Mouse (Mus musculus) embryonic facial prominence, embryonic 11.5 days (tissue): ENCODE measurements around the gene Ptpru. TPM values are rescaled to one million over a fixed set of nuclear protein-coding genes. Genes with fewer than 3 reads are reported as not detected.
A peak's percentile ranks its signal among the peaks of the same experiment; 100 is the strongest.

Source experiments
- ATAC-seq: fragments of 200-750 bp; cut with Nextera tagmentation; replicated peaks from 2 replicates; pipeline ENCODE4 v1.8.0; 2017; ENCODE audit warnings: low read depth; ENCODE audit not compliant: insufficient number of reproducible peaks, low FRiP score, low TSS enrichment
- DNase-seq: peaks from one replicate; pipeline ENCODE4 v3.0.0-alpha.2; 2015; ENCODE audit warnings: low spot score
- H3K27ac ChIP-seq: fragments of 300-500 bp; sonication (generic); replicated peaks from 2 replicates; pipeline ENCODE4 v1.5.1; 2014; ENCODE audit warnings: mild to moderate bottlenecking, low read depth, low read length, control low read depth
- H3K27me3 ChIP-seq: fragments of 300-500 bp; sonication (generic); 2 replicates; pipeline ENCODE4 v1.6.1; 2014; ENCODE audit warnings: mild to moderate bottlenecking, low read length, moderate library complexity, mixed read lengths; ENCODE audit not compliant: control insufficient read depth, insufficient read depth
- H3K36me3 ChIP-seq: fragments of 300-500 bp; sonication (generic); replicated peaks from 2 replicates; pipeline ENCODE4 v1.6.1; 2014; ENCODE audit warnings: low read depth, mild to moderate bottlenecking, low read length, moderate library complexity, mixed read lengths; ENCODE audit not compliant: control insufficient read depth, insufficient read depth
- H3K4me1 ChIP-seq: fragments of 300-500 bp; sonication (generic); 2 replicates; pipeline ENCODE4 v1.6.1; 2014; ENCODE audit warnings: low read length, mixed read lengths; ENCODE audit not compliant: control insufficient read depth, insufficient read depth
- H3K4me2 ChIP-seq: fragments of 300-500 bp; sonication (generic); 2 replicates; pipeline ENCODE4 v1.6.1; 2014; ENCODE audit warnings: low read depth, mild to moderate bottlenecking, control low read depth, low read length, moderate library complexity
- H3K4me3 ChIP-seq: fragments of 300-500 bp; sonication (generic); 2 replicates; pipeline ENCODE4 v1.5.1; 2014; ENCODE audit warnings: low read depth, low read length, control low read depth
- H3K9ac ChIP-seq: fragments of 300-500 bp; sonication (generic); replicated peaks from 2 replicates; pipeline ENCODE4 v1.6.1; 2014; ENCODE audit warnings: mild to moderate bottlenecking, control low read depth, low read length
- H3K9me3 ChIP-seq: fragments of 300-500 bp; sonication (generic); replicated peaks from 2 replicates; pipeline ENCODE4 v1.6.1; 2016; ENCODE audit warnings: mild to moderate bottlenecking, low read length, inconsistent platforms, mixed read lengths; ENCODE audit not compliant: control insufficient read depth
- WGBS: fragments of 180-500 bp; shearing (Covaris S2); extraction: QIAGEN DNeasy Blood & Tissue Kit; methylation state at CpG from one replicate; pipeline ENCODE4 v1.1.7; 2014; 5-methylcytosine and 5-hydroxymethylcytosine counted together
- polyA plus RNA-seq: library from polyadenylated mRNA; unstranded; fragments of >200 nt; fragmentation: Nextera tagmentation; extraction: Ambion mirVana; gene quantifications from 2 replicates; pipeline ENCODE4 v1.2.1, GENCODE M21; 2014

Ptpru gene
- polyA plus RNA-seq: 17.2 and 19.6 TPM in 2 replicates

DNA sequence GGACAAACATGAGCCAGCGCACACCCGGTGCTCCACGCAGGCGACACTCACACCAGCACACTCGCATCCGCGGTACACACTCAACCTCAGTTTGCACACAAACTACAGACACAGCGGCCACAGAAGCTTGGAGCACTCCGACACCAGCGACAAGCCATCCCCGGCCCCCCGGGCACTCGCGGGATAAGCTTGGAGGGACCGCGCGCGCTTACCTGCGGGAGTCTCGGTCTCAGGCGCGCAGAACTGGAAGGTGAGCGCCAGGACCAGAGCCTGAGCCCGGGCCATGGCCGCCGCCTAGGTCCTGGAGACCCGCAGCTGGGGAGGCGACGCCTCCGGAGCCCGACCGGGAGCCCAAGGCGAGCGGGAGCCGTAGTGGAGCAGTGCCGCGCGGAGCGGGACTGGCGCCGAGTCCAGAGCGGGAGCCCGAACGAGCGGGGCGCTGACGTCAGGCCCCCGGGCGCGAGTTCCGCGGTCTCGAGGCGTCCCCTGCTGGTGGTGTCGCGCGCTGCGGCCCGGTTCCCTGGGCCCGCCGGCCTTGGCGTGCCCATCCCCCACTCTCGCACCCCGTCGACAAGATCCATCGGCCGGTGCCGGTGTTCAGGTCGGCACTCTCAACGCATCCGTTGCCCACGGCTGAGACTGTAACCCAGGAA, at the start of gene Ptpru:
Ptpru (minus strand) TSS at position 417 of the 653 bp plus-strand sequence.
- Histone ChIP-seq H3K27ac (no peak within 1 kb of the TSS), H3K4me2 (peak within 1 kb of the TSS; percentile 99), H3K9ac (peak within 1 kb of the TSS; percentile 84), H3K36me3 (no peaks in the 10 kb centered on the region), H3K27me3 (peaks cover 3% of the 10 kb centered on the region; the same call in 1 of the 2 replicates), H3K4me1 (peaks cover 8% of the 10 kb centered on the region), H3K9me3 (no peaks in the 10 kb centered on the region), H3K4me3 (peak within 1 kb of the TSS; percentile 68)
- DNase-seq (peak; percentile 89), ATAC-seq (peak; percentile 63)
- WGBS: 0% methylated on average over 47 of the region's 72 CpGs

DNA sequence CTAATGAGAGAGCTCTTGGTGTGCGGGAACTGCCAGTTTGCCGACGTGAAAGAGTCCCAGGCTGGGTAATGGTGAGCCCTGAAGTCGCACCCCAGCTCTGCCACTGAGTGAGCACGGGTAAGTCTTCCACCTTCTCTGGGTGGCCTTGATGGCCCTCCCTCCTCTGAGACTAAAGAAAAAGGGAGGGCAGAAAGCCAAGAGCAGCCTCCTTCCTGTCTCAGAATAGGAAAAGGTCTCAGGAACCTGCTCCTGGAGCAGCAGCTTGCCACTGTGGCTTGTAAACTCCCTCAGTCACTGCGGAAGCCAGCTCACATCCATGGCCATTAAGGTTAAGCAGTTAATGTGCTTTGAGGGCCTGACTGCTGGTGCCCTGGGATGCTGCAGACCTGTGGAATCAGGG, 47.3 kb upstream of the Ptpru start:
- H3K27ac ChIP-seq: no peak overlapping the region
- 86% methylated on average over 6 of the region's 6 CpGs for WGBS
- no peaks in the 10 kb centered on the region for H3K27me3 ChIP-seq
- no peak overlapping the region for H3K4me3 ChIP-seq
- no peak overlapping the region for H3K9ac ChIP-seq
- DNase-seq (no peak), ATAC-seq (no peak)
- no peaks in the 10 kb centered on the region for H3K4me1 ChIP-seq
- H3K9me3 ChIP-seq: no peaks in the 10 kb centered on the region
- H3K4me2 ChIP-seq: no peak overlapping the region
- H3K36me3 ChIP-seq: no peaks in the 10 kb centered on the region; the same call in 1 of the 2 replicates

DNA sequence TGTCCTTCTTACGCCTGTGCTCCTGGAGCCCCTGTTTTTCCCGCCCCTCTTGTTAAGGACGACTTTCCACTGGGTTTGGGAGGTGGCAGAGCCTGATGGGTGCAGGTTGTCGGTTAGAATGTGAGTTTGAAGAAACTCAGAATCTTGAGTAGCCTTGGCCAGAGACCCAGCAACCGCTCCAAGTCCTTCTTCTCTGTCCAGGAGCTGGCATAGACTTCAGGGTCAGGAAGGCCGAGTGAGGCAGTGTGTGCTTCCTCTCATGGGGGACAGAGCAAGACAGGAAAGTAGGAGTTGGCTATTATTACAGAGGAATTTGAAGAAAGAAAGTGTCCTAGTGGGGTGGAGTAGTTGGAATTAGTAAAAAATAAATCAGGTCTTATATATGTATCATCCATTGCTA, 45.5 kb upstream of the Ptpru start:
- no peaks in the 10 kb centered on the region for H3K27me3 ChIP-seq
- 81% methylated on average over 6 of the region's 6 CpGs for WGBS
- H3K36me3 ChIP-seq: no peaks in the 10 kb centered on the region; the same call in 1 of the 2 replicates
- no peak overlapping the region for H3K4me2 ChIP-seq
- ATAC-seq: no peak
- H3K9ac ChIP-seq: no peak overlapping the region
- H3K4me3 ChIP-seq: no peak overlapping the region
- DNase-seq: no peak
- no peak overlapping the region for H3K27ac ChIP-seq
- no peaks in the 10 kb centered on the region for H3K9me3 ChIP-seq
- H3K4me1 ChIP-seq: no peaks in the 10 kb centered on the region

DNA sequence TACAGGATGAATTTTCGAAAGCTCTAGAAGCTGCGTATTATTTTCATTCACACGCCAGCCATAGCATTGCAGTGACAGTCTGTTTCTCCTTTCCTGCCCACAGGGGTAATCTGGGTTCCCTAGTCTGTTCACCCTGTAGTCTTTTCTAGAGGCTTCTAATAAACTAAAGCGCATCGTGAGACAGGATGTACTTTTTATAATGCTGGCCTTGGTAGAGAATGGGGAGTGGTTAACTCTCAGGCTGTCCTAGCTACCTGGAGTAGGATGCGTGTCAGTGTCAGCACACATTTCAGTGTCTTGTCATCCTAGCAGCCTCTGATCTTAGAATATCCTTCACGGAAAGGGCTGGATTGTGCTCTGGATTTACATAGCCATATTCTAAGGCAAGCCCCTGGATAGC, 43.2 kb upstream of the Ptpru start:
- Histone ChIP-seq H3K9me3 (no peaks in the 10 kb centered on the region), H3K36me3 (no peaks in the 10 kb centered on the region; the same call in 1 of the 2 replicates), H3K27me3 (no peaks in the 10 kb centered on the region), H3K4me2 (no peak overlapping the region), H3K4me3 (no peak overlapping the region), H3K27ac (no peak overlapping the region), H3K9ac (no peak overlapping the region), H3K4me1 (no peaks in the 10 kb centered on the region)
- 92% methylated on average over 7 of the region's 7 CpGs for WGBS
- DNase-seq (no peak), ATAC-seq (no peak)

DNA sequence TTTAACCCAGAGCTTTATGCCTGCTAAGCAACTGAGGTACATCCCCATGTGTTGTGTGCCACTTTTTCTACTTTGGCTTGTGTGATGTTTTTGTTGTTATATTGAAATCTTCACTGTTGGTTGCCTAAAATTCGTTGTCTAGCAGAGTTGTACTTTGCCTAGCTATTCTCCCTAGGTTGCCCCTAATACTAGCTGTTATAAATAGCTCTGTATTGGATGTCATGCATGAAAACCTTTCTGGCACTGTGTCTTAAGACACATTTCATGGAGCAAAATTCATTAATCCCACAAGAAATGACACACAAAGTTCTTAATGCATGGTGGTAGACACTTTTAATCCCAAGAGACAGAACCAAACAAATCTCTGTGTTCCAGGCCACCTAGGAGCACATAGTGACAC, 41.6 kb upstream of the Ptpru start:
- no peak for ATAC-seq
- Histone ChIP-seq H3K27me3 (no peaks in the 10 kb centered on the region), H3K4me1 (no peaks in the 10 kb centered on the region), H3K36me3 (no peaks in the 10 kb centered on the region), H3K4me2 (no peak overlapping the region), H3K9me3 (no peaks in the 10 kb centered on the region), H3K4me3 (no peak overlapping the region), H3K9ac (no peak overlapping the region), H3K27ac (no peak overlapping the region)
- no peak for DNase-seq
- 85% methylated on average over 1 of the region's 1 CpGs for WGBS

DNA sequence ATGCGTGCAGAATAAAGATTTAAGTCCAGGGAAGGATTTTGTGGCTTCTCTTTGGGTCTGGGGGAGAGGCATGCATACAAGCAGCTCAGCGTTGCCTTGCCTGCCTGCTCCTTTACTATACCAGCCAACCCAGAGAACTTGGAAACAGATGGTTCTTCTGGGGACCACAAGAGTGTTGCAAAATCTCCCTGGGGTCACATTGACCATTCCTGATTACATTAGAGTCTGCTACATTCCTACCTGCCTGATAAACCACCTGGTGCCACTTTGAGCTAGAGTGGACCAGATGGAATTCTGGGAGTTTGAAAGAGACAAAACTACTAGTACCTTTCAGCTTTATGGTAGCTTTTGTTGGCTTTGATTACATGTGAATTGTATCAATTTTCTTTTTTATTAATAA, 38.7 kb upstream of the Ptpru start:
- H3K27ac ChIP-seq: no peak overlapping the region
- no peak overlapping the region for H3K4me2 ChIP-seq
- DNase-seq (no peak), ATAC-seq (no peak)
- H3K9me3 ChIP-seq: no peaks in the 10 kb centered on the region
- H3K9ac ChIP-seq: no peak overlapping the region
- WGBS: 74% methylated on average over 2 of the region's 2 CpGs
- H3K27me3 ChIP-seq: no peaks in the 10 kb centered on the region
- no peak overlapping the region for H3K4me3 ChIP-seq
- H3K4me1 ChIP-seq: no peaks in the 10 kb centered on the region
- H3K36me3 ChIP-seq: no peaks in the 10 kb centered on the region

DNA sequence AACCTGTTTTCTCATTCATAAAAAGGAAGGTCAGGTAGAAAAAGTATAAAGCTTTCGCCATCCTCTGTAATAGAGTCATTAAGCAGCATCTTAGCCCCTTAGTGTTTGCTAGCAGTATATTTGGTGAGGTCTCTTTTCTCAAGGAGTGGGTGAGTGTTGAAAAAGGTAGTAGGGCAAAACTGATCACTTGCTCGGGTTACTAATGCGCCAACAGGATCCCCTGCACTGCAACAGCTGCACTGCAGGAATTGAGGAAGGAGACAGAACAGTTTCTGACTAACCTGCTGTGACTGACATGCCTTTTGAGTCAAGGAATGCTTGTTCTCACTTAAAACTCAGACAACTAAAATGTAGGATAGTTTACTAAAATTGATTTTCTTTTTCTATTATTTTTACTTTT, 37.2 kb upstream of the Ptpru start:
- Histone ChIP-seq H3K4me1 (no peaks in the 10 kb centered on the region), H3K27me3 (no peaks in the 10 kb centered on the region), H3K9me3 (no peaks in the 10 kb centered on the region), H3K27ac (no peak overlapping the region), H3K9ac (peak overlapping the region; percentile 100), H3K4me3 (peak overlapping the region; percentile 99), H3K4me2 (peak overlapping the region; percentile 83), H3K36me3 (no peaks in the 10 kb centered on the region)
- 44% methylated on average over 3 of the region's 3 CpGs for WGBS
- DNase-seq (no peak), ATAC-seq (no peak)

DNA sequence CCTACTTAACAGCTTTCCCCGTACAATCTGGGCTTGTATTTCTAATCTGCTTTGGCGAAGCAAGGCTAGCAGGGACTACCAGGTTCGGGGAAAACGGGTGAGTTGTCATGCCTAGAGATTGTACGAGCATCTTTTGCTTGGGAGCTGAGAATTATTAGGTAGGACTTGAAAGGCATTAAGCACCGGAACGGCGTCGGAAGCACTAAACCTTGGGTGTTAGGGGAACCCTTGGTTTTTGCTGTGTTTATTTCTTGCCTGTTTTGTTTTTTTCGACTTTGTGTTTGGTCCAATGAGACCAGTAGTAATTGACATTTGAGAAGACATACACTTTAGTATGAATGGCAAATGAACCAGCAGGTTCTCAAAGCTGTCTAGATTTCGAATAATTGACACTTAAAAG, 36.5 kb upstream of the Ptpru start:
- Histone ChIP-seq H3K4me1 (no peaks in the 10 kb centered on the region), H3K4me3 (peak overlapping the region; percentile 99), H3K9me3 (no peaks in the 10 kb centered on the region), H3K4me2 (peak overlapping the region; percentile 83), H3K27ac (peak overlapping the region; percentile 100), H3K36me3 (no peaks in the 10 kb centered on the region), H3K9ac (peak overlapping the region; percentile 100), H3K27me3 (no peaks in the 10 kb centered on the region)
- ATAC-seq: no peak
- WGBS: 5% methylated on average over 11 of the region's 11 CpGs
- DNase-seq: no peak
